Mouse (Mus musculus) limb, embryonic 11.5 days (tissue): ENCODE results near the gene Scrn2. TPM values are rescaled to one million over a fixed set of nuclear protein-coding genes. Genes with fewer than 3 reads are reported as not detected.

ENCODE experiments used
- ATAC-seq: fragments of 200-750 bp; cut with Nextera tagmentation; 2 replicates; pipeline ENCODE4 v1.8.0; 2017; ENCODE audit warnings: low read depth; ENCODE audit not compliant: insufficient number of reproducible peaks, low FRiP score, low TSS enrichment
- DNase-seq: peaks from one replicate; pipeline ENCODE4 v3.0.0-alpha.2; 2015; ENCODE audit warnings: low spot score
- H3K27ac ChIP-seq: fragments of 300-500 bp; sonication (generic); replicated peaks from 2 replicates; pipeline ENCODE4 v1.5.1; 2014; ENCODE audit warnings: low read depth, mild to moderate bottlenecking, low read length
- H3K27me3 ChIP-seq: fragments of 300-500 bp; sonication (generic); 2 replicates; pipeline ENCODE4 v1.6.1; 2014; ENCODE audit warnings: mild to moderate bottlenecking, low read length, mixed read lengths; ENCODE audit not compliant: control insufficient read depth, insufficient read depth
- H3K36me3 ChIP-seq: fragments of 300-500 bp; sonication (generic); 2 replicates; pipeline ENCODE4 v1.6.1; 2014; ENCODE audit warnings: mild to moderate bottlenecking, low read length, moderate library complexity, mixed read lengths; ENCODE audit not compliant: control insufficient read depth, insufficient read depth
- H3K4me1 ChIP-seq: fragments of 300-500 bp; sonication (generic); 2 replicates; pipeline ENCODE4 v1.6.1; 2014; ENCODE audit warnings: low read length, mixed read lengths; ENCODE audit not compliant: control insufficient read depth, insufficient read depth
- H3K4me2 ChIP-seq: fragments of 300-500 bp; sonication (generic); 2 replicates; pipeline ENCODE4 v1.6.1; 2014; ENCODE audit warnings: low read depth, mild to moderate bottlenecking, moderate library complexity; ENCODE audit not compliant: severe bottlenecking
- H3K4me3 ChIP-seq: fragments of 300-500 bp; sonication (generic); 2 replicates; pipeline ENCODE4 v1.5.1; 2014; ENCODE audit warnings: low read depth, low read length
- H3K9ac ChIP-seq: fragments of 300-500 bp; sonication (generic); 2 replicates; pipeline ENCODE4 v1.6.1; 2014; ENCODE audit warnings: mild to moderate bottlenecking, low read length
- H3K9me3 ChIP-seq: fragments of 300-500 bp; sonication (generic); 2 replicates; pipeline ENCODE4 v1.6.1; 2016; ENCODE audit warnings: low read length; ENCODE audit not compliant: control insufficient read depth
- WGBS: fragments of 180-500 bp; shearing (Covaris S2); extraction: QIAGEN DNeasy Blood & Tissue Kit; methylation state at CpG from one replicate; pipeline ENCODE4 v1.1.7; 2014; 5-methylcytosine and 5-hydroxymethylcytosine counted together
- polyA plus RNA-seq: library from polyadenylated mRNA; unstranded; fragments of >200 nt; fragmentation: Nextera tagmentation; extraction: Ambion mirVana; gene quantifications from 2 replicates; pipeline ENCODE4 v1.2.1, GENCODE M21; 2014

The Scrn2 gene
- polyA plus RNA-seq, 1 experiment from 2014 or later: 34.4 TPM

- H3K27ac ChIP-seq: no peak overlapping the region
- peaks cover 31% of the 10 kb centered on the region for H3K4me1 ChIP-seq
These were observed 7.8 kb upstream of the Scrn2 start for GRCm38 (mm10) chr11:97021873-97022484.

GRCm38 (mm10) chr11:97024977-97025376, 4.8 kb upstream of the Scrn2 start:
- ATAC-seq: no peak
- 35% methylated on average over 10 of the region's 10 CpGs for WGBS
- H3K27me3 ChIP-seq: peaks cover 39% of the 10 kb centered on the region
- no peak overlapping the region for H3K9ac ChIP-seq
- no peak overlapping the region for H3K4me2 ChIP-seq
- no peaks in the 10 kb centered on the region for H3K9me3 ChIP-seq
- no peaks in the 10 kb centered on the region for H3K36me3 ChIP-seq
- H3K27ac ChIP-seq: no peak overlapping the region
- H3K4me1 ChIP-seq: peaks cover 22% of the 10 kb centered on the region
- DNase-seq: no peak
- H3K4me3 ChIP-seq: no peak overlapping the region

More at GRCm38 (mm10) chr11:97021873-97022484, 7.8 kb upstream of the Scrn2 start:
- peak overlapping the region; percentile 83 for H3K4me2 ChIP-seq
- peaks cover 65% of the 10 kb centered on the region for H3K27me3 ChIP-seq
- peak overlapping the region; percentile 9; the same call in 1 of the 2 replicates for H3K9ac ChIP-seq
- no peak for ATAC-seq
- peak overlapping the region; percentile 30 for H3K4me3 ChIP-seq
- no peaks in the 10 kb centered on the region for H3K36me3 ChIP-seq
- WGBS: 1% methylated on average over 50 of the region's 50 CpGs
- DNase-seq: peak; percentile 86
- H3K9me3 ChIP-seq: no peaks in the 10 kb centered on the region

- DNase-seq: peak; percentile 93
- Histone ChIP-seq H3K4me2 (peak overlapping the region; percentile 52), H3K4me1 (peaks cover 22% of the 10 kb centered on the region), H3K4me3 (peak overlapping the region; percentile 23), H3K27me3 (peaks cover 31% of the 10 kb centered on the region), H3K36me3 (no peaks in the 10 kb centered on the region), H3K27ac (peak overlapping the region; percentile 77), H3K9ac (peak overlapping the region; percentile 65), H3K9me3 (no peaks in the 10 kb centered on the region)
- 3% methylated on average over 17 of the region's 17 CpGs for WGBS
- ATAC-seq: 0 out of 2 replicates have a peak, but pooled peaks have one; percentile 10
These were observed 3.9 kb upstream of the Scrn2 start for GRCm38 (mm10) chr11:97025721-97026344.

- no peaks in the 10 kb centered on the region for H3K27me3 ChIP-seq
- WGBS: 24% methylated on average over 15 of the region's 15 CpGs
These were observed 688 bp downstream of the Scrn2 start for GRCm38 (mm10) chr11:97030426-97030825.

GRCm38 (mm10) chr11:97031977-97032376, 2.2 kb downstream of the Scrn2 start:
- no peak overlapping the region for H3K27ac ChIP-seq
- H3K9ac ChIP-seq: no peak overlapping the region
- ATAC-seq (no peak), DNase-seq (no peak)
- H3K36me3 ChIP-seq: no peaks in the 10 kb centered on the region
- no peaks in the 10 kb centered on the region for H3K9me3 ChIP-seq
- no peaks in the 10 kb centered on the region; the same call in 1 of the 2 replicates for H3K4me1 ChIP-seq
- H3K4me3 ChIP-seq: no peak overlapping the region
- 85% methylated on average over 12 of the region's 12 CpGs for WGBS
- no peak overlapping the region for H3K4me2 ChIP-seq
- H3K27me3 ChIP-seq: no peaks in the 10 kb centered on the region

More at GRCm38 (mm10) chr11:97030426-97030825, 688 bp downstream of the Scrn2 start:
- H3K27ac ChIP-seq: peak overlapping the region; percentile 69; the same call in 1 of the 2 replicates
- H3K9ac ChIP-seq: peak overlapping the region; percentile 84
- peak overlapping the region; percentile 85 for H3K4me2 ChIP-seq
- H3K9me3 ChIP-seq: no peaks in the 10 kb centered on the region
- ATAC-seq (no peak), DNase-seq (no peak)
- peaks cover 5% of the 10 kb centered on the region for H3K4me1 ChIP-seq
- no peaks in the 10 kb centered on the region for H3K36me3 ChIP-seq
- H3K4me3 ChIP-seq: peak overlapping the region; percentile 57

- Histone ChIP-seq H3K4me1 (no peaks in the 10 kb centered on the region; the same call in 1 of the 2 replicates), H3K27ac (no peak overlapping the region), H3K9me3 (no peaks in the 10 kb centered on the region), H3K36me3 (no peaks in the 10 kb centered on the region), H3K4me3 (no peak overlapping the region), H3K27me3 (no peaks in the 10 kb centered on the region), H3K4me2 (no peak overlapping the region), H3K9ac (no peak overlapping the region)
- DNase-seq (no peak), ATAC-seq (no peak)
- WGBS: 92% methylated on average over 4 of the region's 4 CpGs
These were observed 2.8 kb downstream of the Scrn2 start for GRCm38 (mm10) chr11:97032499-97032898.

GRCm38 (mm10) chr11:97033781-97034180, 4.0 kb downstream of the Scrn2 start:
- no peak overlapping the region for H3K27ac ChIP-seq
- no peaks in the 10 kb centered on the region for H3K27me3 ChIP-seq
- no peaks in the 10 kb centered on the region for H3K36me3 ChIP-seq
- no peak overlapping the region for H3K4me3 ChIP-seq
- H3K9me3 ChIP-seq: no peaks in the 10 kb centered on the region
- 96% methylated on average over 4 of the region's 4 CpGs for WGBS
- H3K9ac ChIP-seq: no peak overlapping the region
- no peaks in the 10 kb centered on the region; the same call in 1 of the 2 replicates for H3K4me1 ChIP-seq
- H3K4me2 ChIP-seq: no peak overlapping the region
- DNase-seq (no peak), ATAC-seq (no peak)

- Histone ChIP-seq H3K27ac (no peak overlapping the region), H3K27me3 (no peaks in the 10 kb centered on the region), H3K4me2 (no peak overlapping the region), H3K9me3 (no peaks in the 10 kb centered on the region), H3K4me3 (no peak overlapping the region), H3K9ac (no peak overlapping the region), H3K4me1 (no peaks in the 10 kb centered on the region; the same call in 1 of the 2 replicates), H3K36me3 (no peaks in the 10 kb centered on the region)
- no peak for DNase-seq
- no peak for ATAC-seq
- WGBS: 85% methylated on average over 5 of the region's 5 CpGs
These were observed 6.4 kb downstream of the Scrn2 start for GRCm38 (mm10) chr11:97036141-97036540.
